Mouse (Mus musculus): Measurements from ENCODE around the gene Sdhc.

DNA sequence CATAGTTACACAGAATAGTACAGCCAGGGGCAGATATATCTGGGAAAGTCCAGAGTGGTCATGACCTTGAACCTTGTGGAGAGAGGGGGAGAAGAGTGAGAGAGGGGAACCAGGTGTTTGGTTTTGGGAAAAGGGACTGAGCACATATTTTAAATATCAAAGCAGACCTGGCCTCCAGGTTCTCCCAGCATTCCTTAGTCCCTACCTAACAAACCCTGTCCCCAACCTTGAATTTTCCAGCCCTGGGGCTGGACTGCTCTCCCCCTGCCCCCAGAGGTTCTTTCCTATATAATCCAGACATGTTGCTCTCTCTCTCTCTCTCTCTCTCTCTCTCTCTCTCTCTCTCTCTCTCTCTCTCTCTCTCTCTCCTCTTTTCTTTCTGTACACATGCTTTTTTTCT is 53.3 kb downstream of the Sdhc start:
- TF ChIP-seq E2F4 (IDR thresholded peaks at IDR 0.05; ENCODE audit: insufficient read depth) (no peak), TCF12 (IDR thresholded peaks at IDR 0.05; ENCODE audit: insufficient read depth, poor library complexity, severe bottlenecking) (no peak), POLR2AphosphoS2 (IDR thresholded peaks at IDR 0.05; ENCODE audit: insufficient read length, low read depth) (no peak), USF1 (IDR thresholded peaks at IDR 0.05; ENCODE audit: low read depth) (no peak), MYOG (IDR thresholded peaks at IDR 0.05; ENCODE audit: control insufficient read depth in 1 of 3, insufficient read depth in 1 of 3, insufficient read length in 2 of 3, low read depth in 2 of 3) (no peak), POLR2A (IDR thresholded peaks at IDR 0.05; ENCODE audit: insufficient read length, low read depth) (no peak), SRF (IDR thresholded peaks at IDR 0.05; ENCODE audit: control insufficient read depth, insufficient read length, low read depth) (no peak), TCF3 (IDR thresholded peaks at IDR 0.05; ENCODE audit: insufficient read length, low read depth) (no peak), MAX (IDR thresholded peaks at IDR 0.05; ENCODE audit: low read depth) (no peak), MYOD1 (IDR thresholded peaks at IDR 0.05; ENCODE audit: control insufficient read depth in 1 of 3, insufficient read length in 2 of 3, low read depth in 2 of 3) (no peak), REST (IDR thresholded peaks at IDR 0.05; ENCODE audit: insufficient read depth, insufficient read length) (no peak), CEBPB (IDR thresholded peaks at IDR 0.05; ENCODE audit: insufficient read depth, poor library complexity, severe bottlenecking) (no peak)

Measured in myocyte (in vitro differentiated cells).